Mouse (Mus musculus): ENCODE measurements around the gene Aste1. TPM values are rescaled to one million over a fixed set of nuclear protein-coding genes. Genes with fewer than 3 reads are reported as not detected.

The Aste1 gene
- 9.4 and 11.2 TPM in 2 replicates for polyA plus RNA-seq (2012; rRNA removed)

DNA sequence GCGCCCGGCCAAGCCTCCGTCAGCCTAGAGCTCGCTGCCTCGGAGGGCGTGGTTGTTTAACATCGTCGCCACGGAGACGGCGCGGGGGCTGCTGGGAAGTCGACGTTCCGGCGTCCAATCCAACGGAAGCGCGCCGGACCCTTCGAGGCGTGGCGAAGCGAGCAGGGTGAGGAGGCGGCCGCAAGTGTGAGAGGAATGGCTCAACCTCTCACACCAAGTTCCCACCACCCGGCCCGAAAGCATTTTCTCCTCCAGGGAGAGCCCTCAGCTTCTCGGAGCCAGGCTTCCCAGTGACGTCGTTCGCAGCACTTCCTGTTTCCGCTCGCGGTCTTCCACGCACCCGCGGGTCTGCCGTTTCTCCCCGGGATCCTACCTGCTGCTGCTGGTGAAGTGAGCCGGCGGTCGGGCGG, at the start of gene Aste1, which contains the start of gene Nek11:
Aste1 (plus strand) TSS at position 175 of the 410 bp plus-strand sequence.
Nek11 (minus strand) TSS at position 307 of the 410 bp plus-strand sequence.

Other genes starting within 250 kb of the Aste1 start
- 1.2 TPM in 2 replicates for gene Nek11, start 132 bp downstream of the Aste1 start, polyA plus RNA-seq (2012; rRNA removed)
- gene Atp2c1, start 131.9 kb downstream of the Aste1 start, polyA plus RNA-seq (2012; rRNA removed): 95.5 and 108 TPM in 2 replicates
- 21.0 and 21.3 TPM in 2 replicates for gene Pik3r4, start 247.6 kb downstream of the Aste1 start, polyA plus RNA-seq (2012; rRNA removed)